ENCODE assay signal across 9 mouse cellular contexts in genomic region chr17:43241134-43241533, GRCm38 (mm10). TPM values are rescaled to one million over a fixed set of nuclear protein-coding genes. Genes with fewer than 3 reads are reported as not detected.
DNase-seq lines count a peak whose midpoint lies in the region; ATAC-seq and TF ChIP-seq lines count a peak whose summit lies in the region.
"Had no signal": no experiment of that assay in that cellular context is flagged by ENCODE, and none has a peak within 500 bp of the region (broad histone marks: within the 10 kb centered on the region; RNA-seq: fewer than 3 reads in every experiment).

No protein-coding gene starts in this region.

- H3K79me2 ChIP-seq in liver, adult 2 months (ENCODE audit: control insufficient read depth, insufficient read depth, low read length): no peaks in the 10 kb centered on the region

- DNase-seq in liver, adult 2 months (ENCODE audit: extremely low read depth, low read depth, low spot score): peak; percentile 48
- no peak for DNase-seq in liver, embryonic 11.5 days (ENCODE audit: low spot score)
- peak; percentile 54 for DNase-seq in forebrain, postnatal 0 days
- peak; percentile 46 to 63 for DNase-seq in layer of hippocampus, postnatal 10 days (ENCODE audit: low spot score in 2 of 2)

- H3K4me2 ChIP-seq in liver, embryonic 11.5 days: no peak overlapping the region
- H3K4me2 ChIP-seq in forebrain, postnatal 0 days (ENCODE audit: low read depth): no peak overlapping the region
- H3K4me2 ChIP-seq in hindbrain, embryonic 12.5 days (replicated peaks): no peak overlapping the region
- no peak overlapping the region for H3K4me2 ChIP-seq in neural tube, embryonic 13.5 days

- H3K9ac ChIP-seq in liver, adult 2 months (ENCODE audit: low read depth, low read length): no peak overlapping the region
- no peak overlapping the region for H3K9ac ChIP-seq in liver, embryonic 11.5 days (ENCODE audit: low read depth, low read length)
- H3K9ac ChIP-seq in forebrain, postnatal 0 days: no peak overlapping the region
- H3K9ac ChIP-seq in hindbrain, embryonic 12.5 days: no peak overlapping the region
- H3K9ac ChIP-seq in neural tube, embryonic 13.5 days: no peak overlapping the region

- WGBS in liver, adult 2 months: 17% methylated on average over 10 of the region's 10 CpGs
- WGBS in liver, embryonic 11.5 days: 64% methylated on average over 10 of the region's 10 CpGs
- 28% methylated on average over 10 of the region's 10 CpGs for WGBS in forebrain, postnatal 0 days
- WGBS in hindbrain, embryonic 12.5 days: 56% methylated on average over 10 of the region's 10 CpGs
- WGBS in neural tube, embryonic 13.5 days: 40% methylated on average over 10 of the region's 10 CpGs

- H3K36me3 ChIP-seq in liver, adult 2 months (ENCODE audit: control insufficient read depth, insufficient read depth, low read length): no peaks in the 10 kb centered on the region
- H3K36me3 ChIP-seq in liver, embryonic 11.5 days (ENCODE audit: control insufficient read depth, insufficient read depth, low read length): no peaks in the 10 kb centered on the region
- H3K36me3 ChIP-seq in forebrain, postnatal 0 days (ENCODE audit: insufficient read depth): no peaks in the 10 kb centered on the region
- no peaks in the 10 kb centered on the region for H3K36me3 ChIP-seq in hindbrain, embryonic 12.5 days
- no peaks in the 10 kb centered on the region for H3K36me3 ChIP-seq in neural tube, embryonic 13.5 days

- TF ChIP-seq POLR2A in liver, adult 2 months (IDR thresholded peaks at IDR 0.05; ENCODE audit: extremely low read depth, insufficient read depth, low read length): no peak

- H3K9me3 ChIP-seq in liver, embryonic 11.5 days (ENCODE audit: control insufficient read depth, low read length): no peaks in the 10 kb centered on the region
- H3K9me3 ChIP-seq in forebrain, postnatal 0 days (ENCODE audit: low read length): no peaks in the 10 kb centered on the region
- no peaks in the 10 kb centered on the region for H3K9me3 ChIP-seq in hindbrain, embryonic 12.5 days (replicated peaks)
- H3K9me3 ChIP-seq in neural tube, embryonic 13.5 days: no peaks in the 10 kb centered on the region

- H3K27ac ChIP-seq in liver, adult 2 months (replicated peaks; ENCODE audit: insufficient read depth, low read depth, low read length): no peak overlapping the region
- no peak overlapping the region for H3K27ac ChIP-seq in liver, embryonic 11.5 days (ENCODE audit: low read depth, low read length)
- no peak overlapping the region for H3K27ac ChIP-seq in forebrain, postnatal 0 days (ENCODE audit: low read depth, low read length)
- H3K27ac ChIP-seq in hindbrain, embryonic 12.5 days: no peak overlapping the region
- peak overlapping the region; percentile 28; the same call in 1 of the 2 replicates for H3K27ac ChIP-seq in neural tube, embryonic 13.5 days (replicated peaks)

- TF ChIP-seq CTCF in liver, adult 2 months (IDR thresholded peaks at IDR 0.05; ENCODE audit: low read depth, low read length): no peak
- TF ChIP-seq CTCF in forebrain, postnatal 0 days (IDR thresholded peaks at IDR 0.05; ENCODE audit: low read depth): no peak

- H3K4me1 ChIP-seq in liver, adult 2 months (ENCODE audit: control insufficient read depth, insufficient read depth, low read length): no peaks in the 10 kb centered on the region
- no peaks in the 10 kb centered on the region for H3K4me1 ChIP-seq in liver, embryonic 11.5 days (replicated peaks; ENCODE audit: control insufficient read depth, insufficient read depth, low read length)
- no peaks in the 10 kb centered on the region for H3K4me1 ChIP-seq in forebrain, postnatal 0 days (ENCODE audit: insufficient read depth)
- H3K4me1 ChIP-seq in hindbrain, embryonic 12.5 days: peaks cover 3% of the 10 kb centered on the region; the same call in 1 of the 2 replicates
- H3K4me1 ChIP-seq in neural tube, embryonic 13.5 days (replicated peaks): peaks cover 17% of the 10 kb centered on the region

- no peaks in the 10 kb centered on the region for H3K27me3 ChIP-seq in liver, adult 2 months (ENCODE audit: control insufficient read depth, insufficient read depth, low read length)
- no peaks in the 10 kb centered on the region for H3K27me3 ChIP-seq in liver, embryonic 11.5 days (replicated peaks; ENCODE audit: control insufficient read depth, insufficient read depth, low read length)
- no peaks in the 10 kb centered on the region for H3K27me3 ChIP-seq in forebrain, postnatal 0 days (ENCODE audit: insufficient read depth, low read length)
- no peaks in the 10 kb centered on the region for H3K27me3 ChIP-seq in hindbrain, embryonic 12.5 days
- no peaks in the 10 kb centered on the region for H3K27me3 ChIP-seq in neural tube, embryonic 13.5 days

- ATAC-seq in liver, embryonic 11.5 days (replicated peaks; ENCODE audit: low FRiP score): no peak; the same call in 1 of the 2 replicates
- ATAC-seq in forebrain, postnatal 0 days: peak; percentile 64
- ATAC-seq in hindbrain, embryonic 12.5 days (ENCODE audit: low FRiP score): peak; percentile 75; the same call in 1 of the 2 replicates
- ATAC-seq in neural tube, embryonic 13.5 days (ENCODE audit: low read depth): peak; percentile 90
- ATAC-seq in monocyte, adult 5-6 weeks (replicated peaks; ENCODE audit: insufficient number of reproducible peaks, low FRiP score, low TSS enrichment, poor library complexity, severe bottlenecking): no peak
- ATAC-seq in erythroid progenitor cell, adult 5-6 weeks (replicated peaks; ENCODE audit: low FRiP score, poor library complexity, severe bottlenecking): no peak

- H3K4me3 ChIP-seq in liver, adult 2 months (ENCODE audit: insufficient read depth, low read depth, low read length): no peak overlapping the region
- H3K4me3 ChIP-seq in liver, embryonic 11.5 days (ENCODE audit: low read depth, low read length): no peak overlapping the region
- H3K4me3 ChIP-seq in forebrain, postnatal 0 days (ENCODE audit: low read depth, low read length): no peak overlapping the region
- H3K4me3 ChIP-seq in hindbrain, embryonic 12.5 days: no peak overlapping the region
- H3K4me3 ChIP-seq in neural tube, embryonic 13.5 days: no peak overlapping the region

RNA-seq across cellular contexts. Expression of gene Adgrf1, which starts 29.0 kb away (rescaled TPM):
- 6.2 and 11.7 TPM in 2 replicates for total RNA-seq in liver, adult 2 months (2014; rRNA removed)
- polyA plus RNA-seq in liver, adult 2 months (2012; rRNA removed): 2.0 and 7.2 TPM in 2 replicates
- 0.04 and 0.08 TPM in 2 replicates for polyA plus RNA-seq in liver, embryonic 11.5 days (2014; fragmentation: Nextera tagmentation; extraction: Ambion mirVana)
- 0.08 TPM in 1 of 2 replicates, not detected in the other for total RNA-seq in forebrain, postnatal 0 days (2014; rRNA removed)
- polyA plus RNA-seq in forebrain, postnatal 0 days (2015; fragmentation: Nextera tagmentation; extraction: Ambion mirVana): not detected in 2 replicates
- not detected in 2 replicates for polyA plus RNA-seq in hindbrain, embryonic 12.5 days (2016; fragmentation: Nextera tagmentation; extraction: Ambion mirVana)
- under 1 TPM in 1 of 2 experiments, not detected in 1; 0.09 TPM for total RNA-seq in layer of hippocampus, postnatal 10 days (2021)
- polyA plus RNA-seq in neural tube, embryonic 13.5 days (2015; fragmentation: Nextera tagmentation; extraction: Ambion mirVana): not detected in 2 replicates
- total RNA-seq in monocyte, adult 5-6 weeks (2017): not detected in 3 replicates
- not detected in 2 replicates for total RNA-seq in erythroid progenitor cell, adult 5-6 weeks (2015; ENCODE audit: low replicate concordance)
- not detected in 2 replicates for total RNA-seq in erythroid progenitor cell, adult 5-6 weeks (2017; ENCODE audit: low replicate concordance)
- total RNA-seq: hematopoietic stem cell, adult 5-6 weeks had no signal

Comparison
In these comparisons a context has a peak if more than half of its experiments do, and no peak if none do; other contexts are left out.
1. ATAC-seq: peak in forebrain, postnatal 0 days (single experiment), hindbrain, embryonic 12.5 days (single experiment) and neural tube, embryonic 13.5 days (single experiment); none in liver, embryonic 11.5 days (single experiment), monocyte, adult 5-6 weeks (single experiment) and erythroid progenitor cell, adult 5-6 weeks (single experiment).